Mouse (Mus musculus): Measurements from ENCODE around the gene 4930407I10Rik. TPM values are rescaled to one million over a fixed set of nuclear protein-coding genes. Genes with fewer than 3 reads are reported as not detected.

Gene 4930407I10Rik
- polyA plus RNA-seq (2011; ENCODE audit: insufficient read depth, insufficient read length, low replicate concordance, missing spikeins) = not detected in 2 replicates

- TF ChIP-seq POLR2A (IDR thresholded peaks at IDR 0.05; ENCODE audit: borderline replicate concordance, control insufficient read depth, low read depth, low read length) (no peak), CTCF (IDR thresholded peaks at IDR 0.05; ENCODE audit: control insufficient read depth, insufficient read depth, low read length) (no peak)
- H3K4me1 ChIP-seq (ENCODE audit: control insufficient read depth, insufficient read depth, low read length) = no peaks in the 10 kb centered on the region
- 54% methylated on average over 1 of the region's 1 CpGs for WGBS
- H3K27ac ChIP-seq (ENCODE audit: control insufficient read depth, insufficient read depth, low read depth, low read length, poor library complexity) = no peak within 1 kb of the TSS
- H3K4me3 ChIP-seq (replicated peaks; ENCODE audit: control insufficient read depth, low read depth, low read length) = no peak within 1 kb of the TSS
Measured at GRCm38 (mm10) chr15:82058719-82059201, at the start of gene 4930407I10Rik. TSS of gene 4930407I10Rik (plus strand) at chr15:82059151.

GRCm38 (mm10) chr15:82011947-82012346 lies 47.0 kb upstream of the 4930407I10Rik start:
- H3K4me1 ChIP-seq (ENCODE audit: control insufficient read depth, insufficient read depth, low read length) = no peaks in the 10 kb centered on the region; the same call in 1 of the 2 replicates
- 73% methylated on average over 6 of the region's 6 CpGs for WGBS
- TF ChIP-seq POLR2A (IDR thresholded peaks at IDR 0.05; ENCODE audit: borderline replicate concordance, control insufficient read depth, low read depth, low read length) = no peak
- TF ChIP-seq CTCF (IDR thresholded peaks at IDR 0.05; ENCODE audit: control insufficient read depth, insufficient read depth, low read length) = no peak
- H3K4me3 ChIP-seq (replicated peaks; ENCODE audit: control insufficient read depth, low read depth, low read length) = no peak overlapping the region
- no peak overlapping the region for H3K27ac ChIP-seq (ENCODE audit: control insufficient read depth, insufficient read depth, low read depth, low read length, poor library complexity)

GRCm38 (mm10) chr15:82014745-82015391 lies 44.1 kb upstream of the 4930407I10Rik start:
- TF ChIP-seq POLR2A (IDR thresholded peaks at IDR 0.05; ENCODE audit: borderline replicate concordance, control insufficient read depth, low read depth, low read length) (no peak), CTCF (IDR thresholded peaks at IDR 0.05; ENCODE audit: control insufficient read depth, insufficient read depth, low read length) (no peak)
- Histone ChIP-seq H3K4me3 (replicated peaks; ENCODE audit: control insufficient read depth, low read depth, low read length) (peak overlapping the region; percentile 79), H3K4me1 (ENCODE audit: control insufficient read depth, insufficient read depth, low read length) (no peaks in the 10 kb centered on the region; the same call in 1 of the 2 replicates), H3K27ac (ENCODE audit: control insufficient read depth, insufficient read depth, low read depth, low read length, poor library complexity) (0 out of 2 replicates have a peak overlapping the region, but pooled peaks have one; percentile 15)
- 6% methylated on average over 9 of the region's 9 CpGs for WGBS

- H3K4me1 ChIP-seq (ENCODE audit: control insufficient read depth, insufficient read depth, low read length) = no peaks in the 10 kb centered on the region; the same call in 1 of the 2 replicates
- H3K27ac ChIP-seq (ENCODE audit: control insufficient read depth, insufficient read depth, low read depth, low read length, poor library complexity) = peak overlapping the region; percentile 51
- peak overlapping the region; percentile 79 for H3K4me3 ChIP-seq (replicated peaks; ENCODE audit: control insufficient read depth, low read depth, low read length)
- TF ChIP-seq CTCF (IDR thresholded peaks at IDR 0.05; ENCODE audit: control insufficient read depth, insufficient read depth, low read length) (no peak), POLR2A (IDR thresholded peaks at IDR 0.05; ENCODE audit: borderline replicate concordance, control insufficient read depth, low read depth, low read length) (no peak)
- under 1% methylated on average over 39 of the region's 39 CpGs for WGBS
Measured at GRCm38 (mm10) chr15:82015392-82016100, 43.4 kb upstream of the 4930407I10Rik start.

GRCm38 (mm10) chr15:82016101-82016808 lies 42.7 kb upstream of the 4930407I10Rik start:
- TF ChIP-seq POLR2A (IDR thresholded peaks at IDR 0.05; ENCODE audit: borderline replicate concordance, control insufficient read depth, low read depth, low read length) = peak; percentile 90
- peak; percentile 24; the same call in 1 of the 2 replicates for TF ChIP-seq CTCF (IDR thresholded peaks at IDR 0.05; ENCODE audit: control insufficient read depth, insufficient read depth, low read length)
- H3K4me1 ChIP-seq (ENCODE audit: control insufficient read depth, insufficient read depth, low read length) = no peaks in the 10 kb centered on the region; the same call in 1 of the 2 replicates
- H3K4me3 ChIP-seq (replicated peaks; ENCODE audit: control insufficient read depth, low read depth, low read length) = peak overlapping the region; percentile 79
- WGBS = under 1% methylated on average over 53 of the region's 53 CpGs
- H3K27ac ChIP-seq (ENCODE audit: control insufficient read depth, insufficient read depth, low read depth, low read length, poor library complexity) = peak overlapping the region; percentile 51

GRCm38 (mm10) chr15:82016830-82017229 lies 42.1 kb upstream of the 4930407I10Rik start:
- TF ChIP-seq CTCF (IDR thresholded peaks at IDR 0.05; ENCODE audit: control insufficient read depth, insufficient read depth, low read length) (no peak), POLR2A (IDR thresholded peaks at IDR 0.05; ENCODE audit: borderline replicate concordance, control insufficient read depth, low read depth, low read length) (no peak)
- 2% methylated on average over 6 of the region's 6 CpGs for WGBS
- peak overlapping the region; percentile 79 for H3K4me3 ChIP-seq (replicated peaks; ENCODE audit: control insufficient read depth, low read depth, low read length)
- no peaks in the 10 kb centered on the region; the same call in 1 of the 2 replicates for H3K4me1 ChIP-seq (ENCODE audit: control insufficient read depth, insufficient read depth, low read length)
- peak overlapping the region; percentile 19 for H3K27ac ChIP-seq (ENCODE audit: control insufficient read depth, insufficient read depth, low read depth, low read length, poor library complexity)

- Histone ChIP-seq H3K4me3 (replicated peaks; ENCODE audit: control insufficient read depth, low read depth, low read length) (no peak overlapping the region), H3K4me1 (ENCODE audit: control insufficient read depth, insufficient read depth, low read length) (no peaks in the 10 kb centered on the region; the same call in 1 of the 2 replicates), H3K27ac (ENCODE audit: control insufficient read depth, insufficient read depth, low read depth, low read length, poor library complexity) (no peak overlapping the region)
- no peak for TF ChIP-seq CTCF (IDR thresholded peaks at IDR 0.05; ENCODE audit: control insufficient read depth, insufficient read depth, low read length)
- TF ChIP-seq POLR2A (IDR thresholded peaks at IDR 0.05; ENCODE audit: borderline replicate concordance, control insufficient read depth, low read depth, low read length) = no peak
- WGBS = 31% methylated on average over 4 of the region's 4 CpGs
Measured at GRCm38 (mm10) chr15:82017461-82017860, 41.5 kb upstream of the 4930407I10Rik start.

All from bone marrow, adult 2 months (tissue).